26 mouse cellular contexts compared by ENCODE assay signal in genomic region chr9:42857756-42858155, GRCm38 (mm10).
DNase-seq lines count a peak whose midpoint lies in the region; TF ChIP-seq lines count a peak whose summit lies in the region.
"Had no signal": no experiment of that assay in that cellular context is flagged by ENCODE, and none has a peak within 500 bp of the region (broad histone marks: within the 10 kb centered on the region; RNA-seq: fewer than 3 reads in every experiment).

No protein-coding gene starts in this region.

- H3K27ac ChIP-seq in cerebellum, adult 2 months (ENCODE audit: insufficient read depth, low read length), result no peak overlapping the region
- H3K27ac ChIP-seq: embryonic facial prominence, embryonic 10.5 days; embryonic facial prominence, embryonic 13.5 days; forebrain, embryonic 12.5 days; forebrain, embryonic 15.5 days; heart, embryonic 15.5 days; hindbrain, embryonic 14.5 days; hindbrain, postnatal 0 days had no signal

- 87% methylated on average over 3 of the region's 3 CpGs for WGBS in cerebellum, adult 2 months

- H3K4me3 ChIP-seq in cerebellum, adult 2 months (replicated peaks; ENCODE audit: insufficient read depth, low read depth, low read length), result no peak overlapping the region
- H3K4me3 ChIP-seq: embryonic facial prominence, embryonic 10.5 days; embryonic facial prominence, embryonic 13.5 days; erythroblast, embryonic 14.5 days; forebrain, embryonic 12.5 days; forebrain, embryonic 15.5 days; heart, embryonic 12.5 days; heart, embryonic 15.5 days had no signal

- no peak for TF ChIP-seq CTCF in cerebellum, adult 2 months (IDR thresholded peaks at IDR 0.05; ENCODE audit: borderline replicate concordance, insufficient read depth, low read depth, low read length)

- H3K27me3 ChIP-seq in cerebellum, adult 2 months (ENCODE audit: control insufficient read depth, insufficient read depth, low read length), result no peaks in the 10 kb centered on the region
- H3K27me3 ChIP-seq: embryonic facial prominence, embryonic 13.5 days; forebrain, embryonic 15.5 days; heart, embryonic 15.5 days had no signal

- no peak for TF ChIP-seq POLR2A in cerebellum, adult 2 months (IDR thresholded peaks at IDR 0.05; ENCODE audit: borderline replicate concordance, insufficient read depth, low read length)

- no peaks in the 10 kb centered on the region for H3K4me1 ChIP-seq in cerebellum, adult 2 months (ENCODE audit: control insufficient read depth, insufficient read depth, low read length)
- H3K4me1 ChIP-seq: forebrain, embryonic 12.5 days; forebrain, embryonic 15.5 days; heart, embryonic 12.5 days; heart, embryonic 15.5 days had no signal

- peak; percentile 9 for DNase-seq in adrenal gland, adult 8-10 months
- no peak for DNase-seq in adrenal gland, postnatal 14 days
- peak; percentile 94 for DNase-seq in ES-CJ7 (ENCODE audit: low read depth, low spot score)
- peak; percentile 92 for DNase-seq in ZHBTc4 (ENCODE audit: low read depth, low spot score)
- DNase-seq in cerebellum, adult 2 months, result no peak
- no peak for DNase-seq in natural killer cell, adult 2 months (ENCODE audit: low spot score in 2 of 2)
- DNase-seq: adrenal gland, postnatal 25 days; cerebellum, adult 11 months; cerebellum, adult 8-10 months; cerebellum, postnatal 10 days; cerebellum, postnatal 36 days; embryo, embryonic 11 days; gastrocnemius, postnatal 25 days; heart, adult 18-20 months; heart, postnatal 10 days; heart, postnatal 4 days; kidney, adult 18-20 months had no signal

Comparison
In these comparisons a context has a peak if more than half of its experiments do, and no peak if none do; other contexts are left out.
1. DNase-seq: peak in adrenal gland, adult 8-10 months (single experiment), ES-CJ7 (single experiment) and ZHBTc4 (single experiment); none in adrenal gland, postnatal 14 days (single experiment), cerebellum, adult 2 months (0 of 2) and natural killer cell, adult 2 months (0 of 2).